Mouse (Mus musculus) lung, embryonic 14.5 days (tissue): ENCODE measurements at regions not wholly inside any gene's neighbourhood (a gene's known extent, or its start where the extent isn't known, plus 50 kb on each side); places are given as distances from the start of the nearest gene placed in this dataset.

Experiments used
- ATAC-seq: fragments of 200-750 bp; cut with Nextera tagmentation; 2 replicates; pipeline ENCODE4 v1.8.0; 2017; ENCODE audit warnings: mild to moderate bottlenecking, moderate TSS enrichment, moderate library complexity; ENCODE audit not compliant: insufficient read depth
- DNase-seq: peaks from one replicate; pipeline ENCODE4 v3.0.0-alpha.2; 2015
- H3K27ac ChIP-seq: fragments of 300-500 bp; sonication (generic); 2 replicates; pipeline ENCODE4 v1.5.1; 2014; ENCODE audit warnings: low read depth, mild to moderate bottlenecking, moderate library complexity
- H3K27me3 ChIP-seq: fragments of 300-500 bp; sonication (generic); 2 replicates; pipeline ENCODE4 v1.6.1; 2014; ENCODE audit warnings: low read length, control low read depth; ENCODE audit not compliant: insufficient read depth
- H3K36me3 ChIP-seq: fragments of 300-500 bp; sonication (generic); 2 replicates; pipeline ENCODE4 v1.6.1; 2014; ENCODE audit warnings: control low read depth; ENCODE audit not compliant: insufficient read depth
- H3K4me1 ChIP-seq: fragments of 300-500 bp; sonication (generic); 2 replicates; pipeline ENCODE4 v1.6.1; 2014; ENCODE audit warnings: antibody characterized with exemption, control low read depth; ENCODE audit not compliant: insufficient read depth
- H3K4me2 ChIP-seq: fragments of 300-500 bp; sonication (generic); 2 replicates; pipeline ENCODE4 v1.6.1; 2014; ENCODE audit warnings: mild to moderate bottlenecking
- H3K4me3 ChIP-seq: fragments of 300-500 bp; sonication (generic); 2 replicates; pipeline ENCODE4 v1.5.1; 2014; ENCODE audit warnings: low read depth, low read length
- H3K9ac ChIP-seq: fragments of 300-500 bp; sonication (generic); 2 replicates; pipeline ENCODE4 v1.6.1; 2014
- H3K9me3 ChIP-seq: fragments of 300-500 bp; sonication (generic); 2 replicates; pipeline ENCODE4 v1.6.1; 2016; ENCODE audit warnings: low read depth, low read length, control low read depth
- CTCF ChIP-seq: IDR thresholded peaks from 2 replicates; pipeline ENCODE4 v1.5.1; 2016; ENCODE audit warnings: antibody characterized with exemption, low read depth
- WGBS: fragments of 180-500 bp; shearing (Covaris S2); extraction: QIAGEN DNeasy Blood & Tissue Kit; methylation state at CpG from one replicate; pipeline ENCODE4 v1.1.7; 2014; 5-methylcytosine and 5-hydroxymethylcytosine counted together

DNA sequence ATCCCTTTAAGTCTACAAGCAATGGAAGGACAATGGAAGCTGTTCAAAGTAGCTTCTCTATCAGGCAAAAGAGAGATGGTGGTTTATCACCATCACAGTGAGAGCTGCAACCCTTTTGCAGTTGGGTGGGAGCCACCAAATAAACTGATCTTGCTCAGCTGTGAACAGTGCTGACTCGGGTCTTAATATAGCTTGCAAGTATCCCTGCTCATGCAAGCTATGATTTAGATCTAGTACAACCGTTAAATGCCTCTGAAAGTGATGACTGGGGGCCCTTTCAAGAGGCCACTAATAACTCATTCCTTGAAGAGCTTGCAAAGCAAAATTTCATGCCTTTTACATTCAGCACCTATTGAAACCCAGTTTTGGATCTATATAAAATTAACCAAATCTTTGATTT is 1154.5 kb upstream of the Lrrtm3 start:
- no peaks in the 10 kb centered on the region for H3K27me3 ChIP-seq
- H3K4me2 ChIP-seq: no peak overlapping the region
- no peaks in the 10 kb centered on the region for H3K36me3 ChIP-seq
- ATAC-seq (no peak), DNase-seq (no peak)
- no peak overlapping the region for H3K4me3 ChIP-seq
- 62% methylated on average over 2 of the region's 2 CpGs for WGBS
- H3K9me3 ChIP-seq: no peaks in the 10 kb centered on the region
- H3K27ac ChIP-seq: no peak overlapping the region
- TF ChIP-seq CTCF: no peak
- H3K9ac ChIP-seq: no peak overlapping the region
- no peaks in the 10 kb centered on the region for H3K4me1 ChIP-seq

GRCm38 (mm10) chr10:65224130-65224529 is 1134.1 kb upstream of the Lrrtm3 start:
- Histone ChIP-seq H3K9ac (no peak overlapping the region), H3K4me1 (no peaks in the 10 kb centered on the region), H3K27me3 (no peaks in the 10 kb centered on the region), H3K4me2 (no peak overlapping the region), H3K4me3 (no peak overlapping the region), H3K27ac (no peak overlapping the region), H3K9me3 (no peaks in the 10 kb centered on the region), H3K36me3 (no peaks in the 10 kb centered on the region)
- no peak for TF ChIP-seq CTCF
- DNase-seq (no peak), ATAC-seq (no peak)
- WGBS: 73% methylated on average over 3 of the region's 3 CpGs

- Histone ChIP-seq H3K27ac (no peak overlapping the region), H3K4me2 (no peak overlapping the region), H3K4me3 (no peak overlapping the region), H3K27me3 (no peaks in the 10 kb centered on the region), H3K9me3 (no peaks in the 10 kb centered on the region), H3K4me1 (no peaks in the 10 kb centered on the region), H3K36me3 (no peaks in the 10 kb centered on the region), H3K9ac (no peak overlapping the region)
- no peak for TF ChIP-seq CTCF
- 84% methylated on average over 3 of the region's 3 CpGs for WGBS
- no peak for ATAC-seq
- DNase-seq: no peak
Observed at GRCm38 (mm10) chr10:65221181-65221580, 1131.1 kb upstream of the Lrrtm3 start.

DNA sequence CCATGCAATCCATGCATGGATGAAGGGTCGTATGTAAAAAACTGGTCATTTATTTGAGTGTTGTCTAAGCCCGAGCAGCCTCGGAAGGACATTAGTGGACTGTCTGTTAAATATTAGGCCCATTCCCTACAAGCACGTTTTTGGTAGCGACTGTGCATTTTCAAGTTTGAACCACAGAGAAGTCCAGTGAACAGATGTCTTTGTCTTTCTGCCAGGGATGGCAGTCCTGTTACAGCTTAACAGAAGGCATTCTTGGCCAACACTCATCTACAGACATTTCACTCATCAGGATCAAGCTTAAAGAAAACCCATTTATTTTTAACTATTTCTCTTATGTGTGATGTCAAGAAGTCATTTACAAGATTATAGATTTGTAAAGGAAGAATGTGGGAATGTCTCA is 1129.2 kb upstream of the Lrrtm3 start:
- TF ChIP-seq CTCF: no peak
- Histone ChIP-seq H3K27me3 (no peaks in the 10 kb centered on the region), H3K27ac (no peak overlapping the region), H3K4me1 (no peaks in the 10 kb centered on the region), H3K36me3 (no peaks in the 10 kb centered on the region), H3K4me2 (no peak overlapping the region), H3K9me3 (no peaks in the 10 kb centered on the region), H3K4me3 (no peak overlapping the region), H3K9ac (no peak overlapping the region)
- 72% methylated on average over 5 of the region's 5 CpGs for WGBS
- ATAC-seq (no peak), DNase-seq (no peak)

DNA sequence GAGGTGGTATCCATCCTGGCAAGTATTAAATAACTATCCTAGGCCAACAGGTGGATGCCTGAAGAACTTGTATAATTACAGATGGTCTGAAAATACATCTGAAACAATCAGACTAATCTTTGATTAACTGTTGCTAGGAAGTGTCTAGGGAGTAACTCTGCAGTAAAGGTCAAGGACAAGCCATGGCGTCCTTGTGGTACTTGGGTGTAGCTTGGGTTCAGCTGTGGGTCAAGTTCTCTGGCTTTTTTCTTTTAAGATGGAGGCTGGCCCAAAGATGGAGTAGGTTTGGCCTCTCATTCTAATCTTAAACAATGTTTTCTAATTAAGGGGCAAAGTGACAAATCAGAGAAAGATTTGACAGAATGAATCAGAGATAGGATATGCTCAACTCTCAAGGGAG is 1126.1 kb upstream of the Lrrtm3 start:
- Histone ChIP-seq H3K36me3 (no peaks in the 10 kb centered on the region), H3K4me1 (no peaks in the 10 kb centered on the region), H3K27me3 (no peaks in the 10 kb centered on the region), H3K4me3 (no peak overlapping the region), H3K9ac (no peak overlapping the region), H3K4me2 (no peak overlapping the region), H3K9me3 (no peaks in the 10 kb centered on the region), H3K27ac (no peak overlapping the region)
- WGBS: 72% methylated on average over 1 of the region's 1 CpGs
- DNase-seq (no peak), ATAC-seq (no peak)
- TF ChIP-seq CTCF: no peak

DNA sequence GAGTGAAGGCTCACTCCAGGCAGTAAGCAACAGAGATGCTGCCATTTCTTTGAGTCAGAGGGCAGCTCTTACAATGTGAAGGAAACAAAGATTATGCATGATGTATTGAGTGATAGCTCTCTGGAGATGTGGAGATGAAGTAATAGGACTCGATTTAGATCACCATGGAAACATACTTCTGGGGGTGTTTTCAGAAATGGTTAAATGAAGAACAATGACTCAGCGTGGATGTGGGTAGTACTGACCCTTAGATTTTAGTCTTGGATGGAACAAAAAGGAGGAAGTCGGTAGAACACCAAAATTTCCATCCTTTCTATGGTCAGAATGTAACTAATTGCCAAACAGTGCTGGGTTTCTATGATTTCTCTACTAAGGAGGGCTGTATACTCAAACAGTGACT is 1125.1 kb upstream of the Lrrtm3 start:
- TF ChIP-seq CTCF: no peak
- no peaks in the 10 kb centered on the region for H3K27me3 ChIP-seq
- H3K4me3 ChIP-seq: no peak overlapping the region
- no peak overlapping the region for H3K9ac ChIP-seq
- H3K36me3 ChIP-seq: no peaks in the 10 kb centered on the region
- 62% methylated on average over 3 of the region's 3 CpGs for WGBS
- no peaks in the 10 kb centered on the region for H3K9me3 ChIP-seq
- no peak overlapping the region for H3K4me2 ChIP-seq
- no peak for DNase-seq
- no peaks in the 10 kb centered on the region for H3K4me1 ChIP-seq
- ATAC-seq: no peak
- H3K27ac ChIP-seq: no peak overlapping the region

- H3K36me3 ChIP-seq: no peaks in the 10 kb centered on the region
- no peak overlapping the region for H3K4me3 ChIP-seq
- DNase-seq (no peak), ATAC-seq (no peak)
- H3K9me3 ChIP-seq: no peaks in the 10 kb centered on the region
- H3K27me3 ChIP-seq: no peaks in the 10 kb centered on the region
- TF ChIP-seq CTCF: no peak
- H3K4me2 ChIP-seq: no peak overlapping the region
- H3K27ac ChIP-seq: no peak overlapping the region
- 32% methylated on average over 1 of the region's 1 CpGs for WGBS
- no peak overlapping the region for H3K9ac ChIP-seq
- H3K4me1 ChIP-seq: no peaks in the 10 kb centered on the region
Observed at GRCm38 (mm10) chr10:65183659-65184058, 1093.6 kb upstream of the Lrrtm3 start.

DNA sequence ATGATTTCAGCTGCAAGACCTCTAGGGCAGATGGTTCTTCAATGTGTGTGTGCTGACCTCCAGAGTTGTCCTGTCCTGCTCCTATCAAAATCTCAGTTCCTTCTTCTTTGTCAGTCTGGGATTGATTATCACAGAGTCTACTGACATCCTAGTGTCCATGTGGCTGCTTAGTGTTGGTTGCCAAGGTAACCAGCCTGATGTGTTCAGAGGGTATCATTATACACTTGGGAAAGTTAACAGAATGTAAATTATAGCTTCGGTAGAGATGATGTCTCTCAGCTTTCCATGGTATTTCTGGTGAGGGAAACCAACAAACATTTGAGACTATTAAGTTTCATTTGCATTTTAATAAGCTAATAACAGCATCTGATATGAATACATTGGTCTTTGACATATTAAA is 1092.5 kb upstream of the Lrrtm3 start:
- Histone ChIP-seq H3K27ac (no peak overlapping the region), H3K27me3 (no peaks in the 10 kb centered on the region), H3K36me3 (no peaks in the 10 kb centered on the region), H3K9me3 (no peaks in the 10 kb centered on the region), H3K4me3 (no peak overlapping the region), H3K4me1 (no peaks in the 10 kb centered on the region), H3K4me2 (no peak overlapping the region), H3K9ac (no peak overlapping the region)
- no peak for TF ChIP-seq CTCF
- 82% methylated on average over 1 of the region's 1 CpGs for WGBS
- no peak for DNase-seq
- no peak for ATAC-seq
